Mouse (Mus musculus) ES-E14 (cell line): ENCODE measurements around the gene Epha10.

Experiments used
- CHD2 ChIP-seq: IDR thresholded peaks from 2 replicates; pipeline ENCODE4 v1.6.1; 2014; ENCODE audit warnings: mild to moderate bottlenecking, low read depth, low read length, inconsistent platforms
- HCFC1 ChIP-seq: IDR thresholded peaks from 2 replicates; pipeline ENCODE4 v1.6.1; 2012; ENCODE audit warnings: low read length, inconsistent platforms, borderline replicate concordance; ENCODE audit not compliant: insufficient read depth
- ZC3H11A ChIP-seq: IDR thresholded peaks from 2 replicates; pipeline ENCODE4 v1.6.1; 2012; ENCODE audit warnings: low read depth, mild to moderate bottlenecking, inconsistent platforms, low read length, borderline replicate concordance

- TF ChIP-seq ZC3H11A = no peak
- TF ChIP-seq CHD2 = no peak
- TF ChIP-seq HCFC1 = no peak
Measured at GRCm38 (mm10) chr4:124898428-124898827, 17.7 kb downstream of the Epha10 start.
